Mouse (Mus musculus): ENCODE data around the gene Phf23. TPM values are rescaled to one million over a fixed set of nuclear protein-coding genes. Genes with fewer than 3 reads are reported as not detected.

Gene Phf23
- polyA plus RNA-seq, 1 experiment, result 93.4 TPM

DNA sequence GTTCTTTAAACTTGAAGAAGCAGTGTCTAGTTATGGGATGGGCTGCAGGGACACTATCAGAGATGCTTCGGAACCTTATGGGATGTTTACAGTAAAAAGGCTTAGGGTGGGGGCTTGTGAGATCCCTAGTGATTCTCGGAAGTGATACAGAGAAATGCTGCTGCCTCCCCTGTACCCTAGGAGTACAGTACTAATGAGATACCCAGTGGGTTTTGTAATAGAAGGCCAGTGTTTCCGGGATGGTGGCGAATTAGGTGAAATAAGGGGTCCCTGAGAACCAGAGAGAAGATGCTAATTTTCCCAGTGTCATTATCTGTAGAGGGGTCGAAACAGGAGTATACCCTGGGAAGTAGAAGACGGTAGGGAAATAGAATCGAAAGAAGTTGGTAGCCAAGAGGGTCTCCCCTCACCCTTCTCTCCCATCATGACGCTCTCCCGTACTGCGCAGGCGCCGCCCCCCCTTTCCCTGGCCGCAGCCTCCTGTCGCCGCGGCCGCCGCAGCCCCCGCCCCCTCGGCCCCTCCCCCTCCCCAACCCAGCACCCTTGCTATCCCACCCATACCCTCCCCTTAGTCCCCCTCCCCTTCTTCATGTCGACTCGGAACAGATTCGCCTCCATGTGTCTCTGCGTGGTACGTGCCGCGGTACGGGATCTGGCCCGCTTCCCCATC lies 28.0 kb downstream of the Phf23 start:
- no peak overlapping the region for H3ac ChIP-seq (ENCODE audit: control insufficient read depth, insufficient read length, low read depth)
- H3K79me3 ChIP-seq (ENCODE audit: low read depth), result peaks cover 51% of the 10 kb centered on the region
- no peak overlapping the region for H3K4me3 ChIP-seq (ENCODE audit: insufficient read depth, poor library complexity, severe bottlenecking)
- TF ChIP-seq USF1 (IDR thresholded peaks at IDR 0.05; ENCODE audit: low read depth) (no peak), CEBPB (IDR thresholded peaks at IDR 0.05; ENCODE audit: low read depth) (no peak), MAX (IDR thresholded peaks at IDR 0.05) (no peak), CTCF (IDR thresholded peaks at IDR 0.05; ENCODE audit: control insufficient read depth, insufficient read depth, insufficient read length) (no peak), MYOD1 (IDR thresholded peaks at IDR 0.05; ENCODE audit: control insufficient read depth, insufficient read length, low read depth) (no peak), MYOG (IDR thresholded peaks at IDR 0.05; ENCODE audit: control insufficient read depth, extremely low read depth, insufficient read length) (no peak)
- no peaks in the 10 kb centered on the region for H3K36me3 ChIP-seq (ENCODE audit: control insufficient read depth, insufficient read depth)
- H3K79me2 ChIP-seq (ENCODE audit: control insufficient read depth, insufficient read depth), result peaks cover 98% of the 10 kb centered on the region
- H3K27me3 ChIP-seq (ENCODE audit: control insufficient read depth, insufficient read depth, insufficient read length), result no peaks in the 10 kb centered on the region

GRCm38 (mm10) chr11:70024151-70024514 lies 28.6 kb downstream of the Phf23 start:
- no peak overlapping the region for H3K4me3 ChIP-seq (ENCODE audit: insufficient read depth, poor library complexity, severe bottlenecking)
- H3K79me3 ChIP-seq (ENCODE audit: low read depth), result peaks cover 46% of the 10 kb centered on the region
- no peaks in the 10 kb centered on the region for H3K27me3 ChIP-seq (ENCODE audit: control insufficient read depth, insufficient read depth, insufficient read length)
- no peak for TF ChIP-seq MYOG (IDR thresholded peaks at IDR 0.05; ENCODE audit: control insufficient read depth, extremely low read depth, insufficient read length)
- no peak for TF ChIP-seq CTCF (IDR thresholded peaks at IDR 0.05; ENCODE audit: control insufficient read depth, insufficient read depth, insufficient read length)
- no peak for TF ChIP-seq MAX (IDR thresholded peaks at IDR 0.05)
- no peak for TF ChIP-seq CEBPB (IDR thresholded peaks at IDR 0.05; ENCODE audit: low read depth)
- no peak for TF ChIP-seq FOSL1 (IDR thresholded peaks at IDR 0.05; ENCODE audit: insufficient read depth, low read length, poor library complexity, severe bottlenecking)
- TF ChIP-seq USF1 (IDR thresholded peaks at IDR 0.05; ENCODE audit: low read depth), result no peak
- TF ChIP-seq MYOD1 (IDR thresholded peaks at IDR 0.05; ENCODE audit: control insufficient read depth, insufficient read length, low read depth), result no peak
- H3ac ChIP-seq (ENCODE audit: control insufficient read depth, insufficient read length, low read depth), result no peak overlapping the region
- no peaks in the 10 kb centered on the region for H3K36me3 ChIP-seq (ENCODE audit: control insufficient read depth, insufficient read depth)
- H3K79me2 ChIP-seq (ENCODE audit: control insufficient read depth, insufficient read depth), result peaks cover 93% of the 10 kb centered on the region

GRCm38 (mm10) chr11:70026689-70027088 lies 31.1 kb downstream of the Phf23 start:
- H3K27me3 ChIP-seq (ENCODE audit: control insufficient read depth, insufficient read depth, insufficient read length), result no peaks in the 10 kb centered on the region
- no peak overlapping the region for H3K4me3 ChIP-seq (ENCODE audit: insufficient read depth, poor library complexity, severe bottlenecking)
- peaks cover 10% of the 10 kb centered on the region for H3K36me3 ChIP-seq (ENCODE audit: control insufficient read depth, insufficient read depth)
- no peak for TF ChIP-seq USF1 (IDR thresholded peaks at IDR 0.05; ENCODE audit: low read depth)
- no peak for TF ChIP-seq CTCF (IDR thresholded peaks at IDR 0.05; ENCODE audit: control insufficient read depth, insufficient read depth, insufficient read length)
- no peak for TF ChIP-seq FOSL1 (IDR thresholded peaks at IDR 0.05; ENCODE audit: insufficient read depth, low read length, poor library complexity, severe bottlenecking)
- no peak for TF ChIP-seq MAX (IDR thresholded peaks at IDR 0.05)
- TF ChIP-seq MYOD1 (IDR thresholded peaks at IDR 0.05; ENCODE audit: control insufficient read depth, insufficient read length, low read depth), result no peak
- no peak for TF ChIP-seq CEBPB (IDR thresholded peaks at IDR 0.05; ENCODE audit: low read depth)
- H3ac ChIP-seq (ENCODE audit: control insufficient read depth, insufficient read length, low read depth), result no peak overlapping the region
- H3K79me3 ChIP-seq (ENCODE audit: low read depth), result peaks cover 36% of the 10 kb centered on the region
- peaks cover 81% of the 10 kb centered on the region for H3K79me2 ChIP-seq (ENCODE audit: control insufficient read depth, insufficient read depth)

DNA sequence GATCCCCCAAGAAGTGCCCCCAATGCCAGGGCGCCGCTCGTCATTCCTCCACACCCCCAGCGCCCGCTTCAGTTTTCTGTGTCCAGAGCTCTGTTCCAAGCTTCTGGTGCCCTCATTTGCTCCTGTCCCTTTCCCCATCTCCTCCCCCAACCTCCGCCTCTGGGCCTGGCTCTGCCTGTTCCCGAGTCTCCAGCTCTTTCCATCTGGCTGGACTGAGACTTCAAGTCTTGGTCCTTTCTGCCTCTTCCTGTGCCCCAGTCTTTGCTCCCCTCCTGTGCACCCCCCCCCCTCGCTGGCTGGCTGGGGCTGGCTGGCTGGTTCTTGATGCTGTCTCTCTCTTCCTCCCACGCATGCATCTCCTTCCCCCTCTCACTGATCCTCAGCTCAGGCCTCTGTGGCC lies 31.8 kb downstream of the Phf23 start:
- H3ac ChIP-seq (ENCODE audit: control insufficient read depth, insufficient read length, low read depth), result peak overlapping the region; percentile 21
- H3K79me3 ChIP-seq (ENCODE audit: low read depth), result peaks cover 32% of the 10 kb centered on the region
- peaks cover 15% of the 10 kb centered on the region for H3K36me3 ChIP-seq (ENCODE audit: control insufficient read depth, insufficient read depth)
- TF ChIP-seq MYOG (IDR thresholded peaks at IDR 0.05; ENCODE audit: control insufficient read depth, extremely low read depth, insufficient read length) (no peak), MAX (IDR thresholded peaks at IDR 0.05) (no peak)
- H3K4me3 ChIP-seq (ENCODE audit: insufficient read depth, poor library complexity, severe bottlenecking), result no peak overlapping the region
- H3K79me2 ChIP-seq (ENCODE audit: control insufficient read depth, insufficient read depth), result peaks cover 74% of the 10 kb centered on the region
- H3K27me3 ChIP-seq (ENCODE audit: control insufficient read depth, insufficient read depth, insufficient read length), result no peaks in the 10 kb centered on the region

- H3K27me3 ChIP-seq (ENCODE audit: control insufficient read depth, insufficient read depth, insufficient read length), result no peaks in the 10 kb centered on the region
- peak overlapping the region; percentile 45 for H3ac ChIP-seq (ENCODE audit: control insufficient read depth, insufficient read length, low read depth)
- H3K79me2 ChIP-seq (ENCODE audit: control insufficient read depth, insufficient read depth), result peaks cover 63% of the 10 kb centered on the region
- peaks cover 25% of the 10 kb centered on the region for H3K36me3 ChIP-seq (ENCODE audit: control insufficient read depth, insufficient read depth)
- TF ChIP-seq CEBPB (IDR thresholded peaks at IDR 0.05; ENCODE audit: low read depth) (no peak), MYOG (IDR thresholded peaks at IDR 0.05; ENCODE audit: control insufficient read depth, extremely low read depth, insufficient read length) (no peak), MYOD1 (IDR thresholded peaks at IDR 0.05; ENCODE audit: control insufficient read depth, insufficient read length, low read depth) (no peak), CTCF (IDR thresholded peaks at IDR 0.05; ENCODE audit: control insufficient read depth, insufficient read depth, insufficient read length) (no peak), FOSL1 (IDR thresholded peaks at IDR 0.05; ENCODE audit: insufficient read depth, low read length, poor library complexity, severe bottlenecking) (no peak), USF1 (IDR thresholded peaks at IDR 0.05; ENCODE audit: low read depth) (no peak), MAX (IDR thresholded peaks at IDR 0.05) (no peak)
- H3K79me3 ChIP-seq (ENCODE audit: low read depth), result peaks cover 20% of the 10 kb centered on the region
- no peak overlapping the region for H3K4me3 ChIP-seq (ENCODE audit: insufficient read depth, poor library complexity, severe bottlenecking)
Observed at GRCm38 (mm10) chr11:70028401-70029129, 33.0 kb downstream of the Phf23 start.
